8 mouse cellular contexts compared by ENCODE assay signal in genomic region chr15:80679515-80680215, GRCm38 (mm10). TPM values are rescaled to one million over a fixed set of nuclear protein-coding genes. Genes with fewer than 3 reads are reported as not detected.
A peak's percentile ranks its signal among the peaks of the same experiment; 100 is the strongest.
DNase-seq lines count a peak whose midpoint lies in the region; ATAC-seq and TF ChIP-seq lines count a peak whose summit lies in the region.

No protein-coding gene starts in this region.

- no peaks in the 10 kb centered on the region for H3K36me3 ChIP-seq in intestine, postnatal 0 days (ENCODE audit: control insufficient read depth, insufficient read depth)
- H3K36me3 ChIP-seq in liver, postnatal 0 days (replicated peaks; ENCODE audit: insufficient read depth, low read length): no peaks in the 10 kb centered on the region

- peak; percentile 35 for DNase-seq in adrenal gland, postnatal 10 days
- DNase-seq in adrenal gland, postnatal 4 days (ENCODE audit: low spot score in 2 of 2): no peak
- DNase-seq in ovary, adult 18-20 months (ENCODE audit: low spot score): peak; percentile 41
- no peak for DNase-seq in ovary, postnatal 10 days (ENCODE audit: low spot score)
- no peak for DNase-seq in liver, postnatal 0 days
- DNase-seq in thymus, postnatal 0 days (ENCODE audit: low spot score): no peak

- H3K9me3 ChIP-seq in intestine, postnatal 0 days (ENCODE audit: control insufficient read depth): no peaks in the 10 kb centered on the region
- H3K9me3 ChIP-seq in liver, postnatal 0 days (ENCODE audit: low read length): no peaks in the 10 kb centered on the region

- no peak overlapping the region for H3K4me2 ChIP-seq in intestine, postnatal 0 days (replicated peaks; ENCODE audit: low read depth)
- H3K4me2 ChIP-seq in liver, postnatal 0 days (ENCODE audit: low read depth, low read length): no peak overlapping the region

- H3K4me3 ChIP-seq in intestine, postnatal 0 days (ENCODE audit: low read depth, low read length): no peak overlapping the region
- H3K4me3 ChIP-seq in liver, postnatal 0 days (ENCODE audit: low read depth, low read length): no peak overlapping the region

- no peak for TF ChIP-seq CTCF in intestine, postnatal 0 days (IDR thresholded peaks at IDR 0.05; ENCODE audit: low read depth)
- TF ChIP-seq CTCF in liver, postnatal 0 days (IDR thresholded peaks at IDR 0.05; ENCODE audit: low read depth): no peak

- WGBS in intestine, postnatal 0 days: 53% methylated on average over 8 of the region's 8 CpGs
- 63% methylated on average over 8 of the region's 8 CpGs for WGBS in liver, postnatal 0 days (ENCODE audit: insufficient replicate concordance)

- no peaks in the 10 kb centered on the region for H3K27me3 ChIP-seq in intestine, postnatal 0 days (replicated peaks; ENCODE audit: control insufficient read depth, insufficient read depth, low read length)
- H3K27me3 ChIP-seq in liver, postnatal 0 days (ENCODE audit: insufficient read depth, low read length): no peaks in the 10 kb centered on the region

- TF ChIP-seq EP300 in liver, postnatal 0 days (IDR thresholded peaks at IDR 0.05; ENCODE audit: low read depth): no peak

- no peak for ATAC-seq in intestine, postnatal 0 days
- ATAC-seq in liver, postnatal 0 days: 0 out of 2 replicates have a peak, but pooled peaks have one; percentile 16
- no peak for ATAC-seq in erythroblast, adult 5-6 weeks (replicated peaks; ENCODE audit: low FRiP score, poor library complexity, severe bottlenecking)

- H3K9ac ChIP-seq in intestine, postnatal 0 days (ENCODE audit: low read depth, low read length): no peak overlapping the region
- H3K9ac ChIP-seq in liver, postnatal 0 days (replicated peaks): no peak overlapping the region

- 0 out of 2 replicates have a peak overlapping the region, but pooled peaks have one; percentile 41 for H3K27ac ChIP-seq in intestine, postnatal 0 days (ENCODE audit: low read depth, low read length)
- 0 out of 2 replicates have a peak overlapping the region, but pooled peaks have one; percentile 7 for H3K27ac ChIP-seq in liver, postnatal 0 days (ENCODE audit: low read depth)

- peaks cover 44% of the 10 kb centered on the region for H3K4me1 ChIP-seq in intestine, postnatal 0 days (replicated peaks; ENCODE audit: control insufficient read depth, insufficient read depth, low read length)
- H3K4me1 ChIP-seq in liver, postnatal 0 days (ENCODE audit: insufficient read depth): peaks cover 51% of the 10 kb centered on the region

RNA-seq across cellular contexts. Expression of gene Fam83f, which starts 8.0 kb away (rescaled TPM):
- 1 to 10 TPM; 1.5 to 2.0 TPM for total RNA-seq in adrenal gland, postnatal 10 days (2021)
- 1 to 10 TPM; 1.2 to 1.7 TPM for total RNA-seq in adrenal gland, postnatal 4 days (2021)
- polyA plus RNA-seq in intestine, postnatal 0 days (2015; fragmentation: Nextera tagmentation; extraction: Ambion mirVana): 19.0 and 24.4 TPM in 2 replicates
- 1.8 and 2.3 TPM in 2 replicates for polyA plus RNA-seq in liver, postnatal 0 days (2015; fragmentation: Nextera tagmentation; extraction: Ambion mirVana)
- polyA plus RNA-seq in thymus, postnatal 0 days (2015; fragmentation: Nextera tagmentation; extraction: Ambion mirVana): 5.1 and 5.4 TPM in 2 replicates
- not detected in 2 replicates for total RNA-seq in erythroblast, adult 5-6 weeks (2015; ENCODE audit: low replicate concordance)
- 0.98 TPM in 1 of 2 replicates, not detected in the other for total RNA-seq in erythroblast, adult 5-6 weeks (2017; ENCODE audit: low replicate concordance)

RNA-seq across cellular contexts. Expression of gene Tnrc6b, which starts 31.4 kb away (rescaled TPM):
- 10 to 100 TPM; 44.6 to 66.8 TPM for total RNA-seq in adrenal gland, postnatal 10 days (2021)
- 10 to 100 TPM; 74.2 to 74.3 TPM for total RNA-seq in adrenal gland, postnatal 4 days (2021)
- polyA plus RNA-seq in intestine, postnatal 0 days (2015; fragmentation: Nextera tagmentation; extraction: Ambion mirVana): 6.5 and 8.9 TPM in 2 replicates
- 6.3 and 9.6 TPM in 2 replicates for polyA plus RNA-seq in liver, postnatal 0 days (2015; fragmentation: Nextera tagmentation; extraction: Ambion mirVana)
- 16.2 and 23.9 TPM in 2 replicates for polyA plus RNA-seq in thymus, postnatal 0 days (2015; fragmentation: Nextera tagmentation; extraction: Ambion mirVana)
- total RNA-seq in erythroblast, adult 5-6 weeks (2015; ENCODE audit: low replicate concordance): 138 and 146 TPM in 2 replicates
- total RNA-seq in erythroblast, adult 5-6 weeks (2017; ENCODE audit: low replicate concordance): 214 and 245 TPM in 2 replicates

Comparison
In these comparisons a context has a peak if more than half of its experiments do, and no peak if none do; other contexts are left out.
1. DNase-seq: peak in adrenal gland, postnatal 10 days (single experiment) and ovary, adult 18-20 months (single experiment); none in adrenal gland, postnatal 4 days (0 of 2), ovary, postnatal 10 days (single experiment), liver, postnatal 0 days (single experiment) and thymus, postnatal 0 days (single experiment).